Mouse (Mus musculus) limb, embryonic 10.5 days (tissue): ENCODE results near the gene Tmem135. TPM values are rescaled to one million over a fixed set of nuclear protein-coding genes. Genes with fewer than 3 reads are reported as not detected.

Experiments
- DNase-seq: peaks from one replicate; pipeline ENCODE4 v3.0.0-alpha.2; 2017; ENCODE audit warnings: low spot score
- H3K27ac ChIP-seq: fragments of 300-500 bp; sonication (generic); 2 replicates; pipeline ENCODE4 v1.5.1; 2016; ENCODE audit warnings: mild to moderate bottlenecking
- H3K27me3 ChIP-seq: fragments of 300-500 bp; sonication (generic); 2 replicates; pipeline ENCODE4 v1.6.1; 2016; ENCODE audit warnings: low read depth, mild to moderate bottlenecking; ENCODE audit not compliant: poor library complexity, severe bottlenecking
- H3K36me3 ChIP-seq: fragments of 300-500 bp; sonication (generic); 2 replicates; pipeline ENCODE4 v1.6.1; 2016; ENCODE audit warnings: mild to moderate bottlenecking, moderate library complexity
- H3K4me1 ChIP-seq: fragments of 300-500 bp; sonication (generic); 2 replicates; pipeline ENCODE4 v1.6.1; 2016
- H3K4me3 ChIP-seq: fragments of 300-500 bp; sonication (generic); 2 replicates; pipeline ENCODE4 v1.5.1; 2016; ENCODE audit warnings: mild to moderate bottlenecking, moderate library complexity
- H3K9me3 ChIP-seq: fragments of 300-500 bp; sonication (generic); replicated peaks from 2 replicates; pipeline ENCODE4 v1.6.1; 2016; ENCODE audit warnings: mild to moderate bottlenecking
- WGBS: fragments of 180-500 bp; shearing (Covaris S2); methylation state at CpG from one replicate; pipeline ENCODE4 v1.1.7; 2016; 5-methylcytosine and 5-hydroxymethylcytosine counted together
- polyA plus RNA-seq: library from polyadenylated mRNA; unstranded; fragments of >200 nt; fragmentation: Nextera tagmentation; extraction: Ambion mirVana; gene quantifications from 2 replicates; pipeline ENCODE4 v1.2.1, GENCODE M21; 2016

The Tmem135 gene
- polyA plus RNA-seq, 1 experiment from 2014 or later: 16.1 TPM

DNA sequence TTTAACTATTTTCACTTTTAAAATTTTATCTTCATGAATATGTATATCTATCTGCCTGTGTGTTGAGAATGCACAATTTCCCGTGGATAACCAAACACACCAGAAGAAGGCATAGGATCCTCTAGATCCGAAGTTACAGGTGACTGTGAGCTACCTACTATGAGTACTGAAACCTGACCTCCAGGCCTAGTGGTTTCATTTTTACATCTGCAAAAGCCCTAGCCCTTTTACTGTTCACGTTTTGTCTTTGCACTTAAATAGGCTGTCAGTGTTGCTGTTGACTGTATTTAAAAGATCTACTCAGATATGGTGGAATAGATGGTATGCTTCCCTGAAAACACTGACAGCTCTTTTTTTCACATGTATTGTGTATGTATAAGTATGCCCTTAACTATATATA, 197.9 kb downstream of the Tmem135 start:
- Histone ChIP-seq H3K27ac (no peak overlapping the region), H3K9me3 (no peaks in the 10 kb centered on the region), H3K36me3 (no peaks in the 10 kb centered on the region), H3K4me1 (peaks cover 10% of the 10 kb centered on the region), H3K27me3 (no peaks in the 10 kb centered on the region), H3K4me3 (no peak overlapping the region)
- WGBS: 88% methylated on average over 3 of the region's 3 CpGs
- DNase-seq: no peak

DNA sequence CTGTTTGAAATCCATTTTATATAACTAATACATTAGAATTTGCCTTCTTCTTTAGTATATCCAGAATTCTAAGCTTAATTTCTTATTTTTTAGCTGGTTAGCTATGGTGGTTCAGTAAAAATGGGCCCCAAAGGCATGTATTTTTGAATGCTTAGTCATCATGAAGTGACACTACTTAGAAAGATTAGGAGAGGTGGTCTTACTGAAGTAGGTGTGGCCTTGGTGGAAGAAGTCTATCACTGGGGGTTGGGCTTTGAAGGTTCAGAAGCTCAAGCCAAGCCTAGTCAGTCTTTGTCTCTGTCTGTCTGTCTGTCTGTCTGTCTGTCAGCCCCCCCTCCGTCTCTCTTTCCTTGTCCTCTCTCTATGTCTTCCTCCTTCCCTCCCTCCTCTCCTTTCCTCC, 198.6 kb downstream of the Tmem135 start:
- no peaks in the 10 kb centered on the region for H3K36me3 ChIP-seq
- WGBS: 95% methylated on average over 1 of the region's 1 CpGs
- peaks cover 6% of the 10 kb centered on the region for H3K4me1 ChIP-seq
- H3K27ac ChIP-seq: no peak overlapping the region
- DNase-seq: no peak
- H3K9me3 ChIP-seq: no peaks in the 10 kb centered on the region
- H3K27me3 ChIP-seq: no peaks in the 10 kb centered on the region
- H3K4me3 ChIP-seq: no peak overlapping the region

DNA sequence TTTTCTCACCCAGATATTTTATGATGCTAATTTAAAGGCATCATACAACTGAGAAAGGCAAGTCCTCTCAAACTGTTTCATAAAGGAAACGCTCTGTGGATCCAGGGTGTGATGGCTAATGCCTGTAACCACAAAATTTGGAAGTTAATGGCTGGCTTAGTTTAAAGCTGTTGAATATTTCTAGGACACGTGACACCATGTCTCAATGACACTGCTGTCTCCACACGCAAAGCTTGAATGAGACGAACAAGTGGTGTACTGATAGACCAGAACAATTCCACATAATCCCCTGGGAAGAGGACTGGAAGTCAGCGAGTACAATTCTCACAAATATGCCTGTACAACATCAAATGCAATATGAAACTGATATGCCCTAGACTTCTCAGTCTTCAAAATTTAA, 200.9 kb downstream of the Tmem135 start:
- 89% methylated on average over 5 of the region's 5 CpGs for WGBS

DNA sequence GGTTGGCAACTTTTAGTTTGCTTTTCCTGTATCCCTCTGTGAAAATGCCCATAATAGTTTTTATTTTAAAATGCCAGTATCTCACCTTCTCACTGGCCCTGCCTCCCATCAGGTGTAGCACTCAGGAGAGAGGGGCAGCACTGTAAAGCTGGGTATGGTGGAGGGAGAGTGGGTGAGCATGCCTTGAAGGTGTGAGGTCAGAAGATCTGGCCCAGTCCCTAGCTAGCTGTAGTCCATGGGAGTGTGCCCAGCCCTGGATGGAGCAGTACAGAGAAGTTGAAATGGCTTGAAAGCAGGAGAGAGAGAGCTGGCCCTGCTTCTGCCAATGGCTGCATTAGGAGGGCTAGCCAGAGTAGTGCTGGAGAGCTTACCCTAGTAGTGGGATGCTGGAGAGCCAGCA, 202.1 kb downstream of the Tmem135 start:
- DNase-seq: no peak
- Histone ChIP-seq H3K4me3 (no peak overlapping the region), H3K36me3 (no peaks in the 10 kb centered on the region), H3K4me1 (peaks cover 3% of the 10 kb centered on the region; the same call in 1 of the 2 replicates), H3K27ac (no peak overlapping the region), H3K9me3 (no peaks in the 10 kb centered on the region), H3K27me3 (no peaks in the 10 kb centered on the region)

More for the DNA sequence above, 200.9 kb downstream of the Tmem135 start:
- no peaks in the 10 kb centered on the region for H3K9me3 ChIP-seq
- no peak for DNase-seq
- no peaks in the 10 kb centered on the region for H3K27me3 ChIP-seq
- no peaks in the 10 kb centered on the region for H3K36me3 ChIP-seq
- no peak overlapping the region for H3K27ac ChIP-seq
- H3K4me1 ChIP-seq: peaks cover 3% of the 10 kb centered on the region; the same call in 1 of the 2 replicates
- H3K4me3 ChIP-seq: no peak overlapping the region

DNA sequence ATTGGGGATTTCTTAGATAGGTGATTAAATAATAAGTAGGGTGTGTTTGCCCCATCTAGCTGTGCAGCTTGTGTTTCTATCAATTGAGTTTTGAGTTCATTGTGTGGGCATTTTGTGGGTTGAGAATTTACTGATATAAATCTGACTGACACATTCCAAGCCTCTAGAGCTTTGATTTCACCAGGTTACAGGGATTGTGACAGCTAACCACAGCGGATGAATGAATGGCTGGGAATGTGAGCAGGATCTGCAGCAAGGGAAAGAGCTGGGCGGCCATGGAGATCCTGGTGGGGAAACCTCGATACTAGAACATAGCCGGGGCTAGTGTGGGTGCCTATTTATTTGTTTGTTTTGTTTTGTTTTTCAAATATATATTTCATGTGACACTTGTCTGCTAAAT, 205.5 kb downstream of the Tmem135 start:
- no peak overlapping the region for H3K27ac ChIP-seq
- WGBS: 85% methylated on average over 4 of the region's 4 CpGs
- H3K9me3 ChIP-seq: no peaks in the 10 kb centered on the region
- H3K36me3 ChIP-seq: no peaks in the 10 kb centered on the region
- no peaks in the 10 kb centered on the region for H3K27me3 ChIP-seq
- H3K4me1 ChIP-seq: no peaks in the 10 kb centered on the region
- no peak overlapping the region for H3K4me3 ChIP-seq
- DNase-seq: no peak

DNA sequence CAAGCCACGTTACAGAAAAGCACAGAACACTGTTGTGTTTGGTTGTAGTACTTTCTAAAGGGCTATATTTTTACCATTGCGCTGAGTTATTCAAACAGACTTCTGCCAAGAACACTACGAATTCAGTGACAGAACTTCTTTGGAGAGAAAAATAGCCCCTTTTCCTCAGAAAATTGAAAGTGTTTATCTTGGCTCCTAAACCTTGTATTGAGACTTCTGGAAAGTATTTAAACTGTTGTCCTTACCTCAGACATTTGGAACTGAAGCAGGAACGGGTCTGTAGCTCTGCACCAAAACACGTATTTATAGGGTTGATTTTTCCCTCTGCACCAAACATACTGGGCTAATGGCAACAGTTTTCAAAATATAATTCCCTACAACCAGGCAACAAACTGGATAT, 210.6 kb downstream of the Tmem135 start:
- Histone ChIP-seq H3K27ac (no peak overlapping the region), H3K9me3 (no peaks in the 10 kb centered on the region), H3K36me3 (no peaks in the 10 kb centered on the region), H3K27me3 (no peaks in the 10 kb centered on the region), H3K4me1 (no peaks in the 10 kb centered on the region), H3K4me3 (no peak overlapping the region)
- 89% methylated on average over 5 of the region's 5 CpGs for WGBS
- DNase-seq: no peak

DNA sequence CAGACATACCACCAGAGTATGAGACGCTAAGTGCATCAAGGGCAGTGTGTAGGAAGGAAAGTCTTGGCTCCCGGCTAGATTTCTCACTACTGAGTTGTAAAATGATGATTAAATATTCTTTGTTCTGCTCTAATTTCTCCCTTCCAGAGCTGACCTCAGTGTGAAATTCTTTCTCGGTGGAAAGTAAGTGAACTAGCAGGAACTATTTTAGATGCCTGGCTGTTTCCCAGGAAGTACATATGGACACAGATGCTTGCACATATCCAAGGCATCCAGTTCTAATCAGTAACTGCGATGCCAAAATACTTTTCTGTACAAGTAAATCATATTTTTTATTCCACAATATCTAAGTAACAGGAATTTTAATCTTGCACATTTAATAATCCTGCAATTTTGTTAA, 220.1 kb downstream of the Tmem135 start:
- DNase-seq: no peak
- Histone ChIP-seq H3K27ac (no peak overlapping the region), H3K27me3 (no peaks in the 10 kb centered on the region), H3K9me3 (no peaks in the 10 kb centered on the region), H3K4me3 (no peak overlapping the region), H3K36me3 (no peaks in the 10 kb centered on the region), H3K4me1 (no peaks in the 10 kb centered on the region)
- WGBS: 87% methylated on average over 4 of the region's 4 CpGs

DNA sequence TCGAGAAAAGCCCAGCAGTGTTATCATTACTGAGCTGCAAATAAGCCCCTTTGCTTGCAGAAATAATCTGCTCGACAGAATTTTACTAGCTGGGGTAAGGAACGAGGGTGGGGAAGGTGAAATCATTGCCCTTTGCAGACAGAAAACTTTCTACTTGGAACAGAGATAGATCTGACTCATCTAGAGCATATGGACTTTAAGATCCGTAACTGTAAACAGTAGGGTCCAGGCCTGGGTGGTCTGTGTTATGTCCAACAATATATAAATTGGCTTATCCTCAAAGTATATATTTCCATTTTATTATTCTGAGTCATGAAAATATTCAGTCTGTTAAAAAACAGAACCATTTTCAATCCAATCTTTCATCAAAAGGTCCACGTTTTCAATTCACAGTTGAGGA, 221.1 kb downstream of the Tmem135 start:
- 89% methylated on average over 5 of the region's 5 CpGs for WGBS
- H3K9me3 ChIP-seq: no peaks in the 10 kb centered on the region
- no peaks in the 10 kb centered on the region for H3K4me1 ChIP-seq
- no peak for DNase-seq
- no peak overlapping the region for H3K27ac ChIP-seq
- H3K27me3 ChIP-seq: no peaks in the 10 kb centered on the region
- H3K36me3 ChIP-seq: no peaks in the 10 kb centered on the region
- H3K4me3 ChIP-seq: no peak overlapping the region

DNA sequence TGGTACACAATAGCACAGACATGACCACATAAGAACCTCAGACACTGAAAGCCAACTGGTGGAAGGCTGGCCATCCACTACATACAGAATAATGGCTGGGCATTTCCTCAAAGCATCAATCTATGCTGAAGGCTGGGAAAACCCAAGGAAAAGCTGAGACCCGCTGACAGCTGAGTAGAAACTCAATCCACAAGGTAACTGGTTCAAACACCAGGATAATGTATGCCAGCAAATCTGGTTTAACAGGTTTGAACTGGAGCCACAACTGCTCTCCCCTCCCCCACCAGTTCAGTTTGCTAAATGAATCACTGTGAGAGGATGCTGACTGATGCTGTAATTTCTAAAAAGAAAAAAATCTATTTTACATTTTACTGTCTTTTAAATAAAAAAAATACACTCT, 222.7 kb downstream of the Tmem135 start:
- Histone ChIP-seq H3K36me3 (no peaks in the 10 kb centered on the region), H3K4me3 (no peak overlapping the region), H3K27ac (no peak overlapping the region), H3K9me3 (no peaks in the 10 kb centered on the region), H3K4me1 (no peaks in the 10 kb centered on the region), H3K27me3 (no peaks in the 10 kb centered on the region)
- DNase-seq: no peak
- WGBS: 38% methylated on average over 1 of the region's 1 CpGs

DNA sequence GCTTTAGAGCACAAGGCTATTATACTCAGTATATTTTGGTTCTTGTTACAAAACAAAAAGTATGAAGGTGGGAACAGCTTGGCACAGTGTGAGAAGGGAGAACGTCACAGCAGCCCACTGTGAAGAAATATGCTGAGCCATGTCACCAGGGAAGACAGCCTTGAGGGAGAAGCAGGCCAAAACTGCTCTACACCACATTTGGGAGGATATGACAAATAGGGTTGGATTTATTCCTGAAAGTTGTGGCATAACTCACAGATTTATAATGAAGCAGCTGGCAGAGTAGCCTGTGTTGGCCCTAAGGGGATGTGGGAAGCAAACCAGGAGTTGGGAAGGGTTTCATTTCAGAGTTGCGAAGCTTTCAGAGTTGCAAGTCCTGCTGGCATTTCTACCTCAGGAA, 225.4 kb downstream of the Tmem135 start:
- 90% methylated on average over 2 of the region's 2 CpGs for WGBS
- Histone ChIP-seq H3K9me3 (no peaks in the 10 kb centered on the region), H3K27ac (no peak overlapping the region), H3K4me1 (no peaks in the 10 kb centered on the region), H3K36me3 (no peaks in the 10 kb centered on the region), H3K4me3 (no peak overlapping the region), H3K27me3 (no peaks in the 10 kb centered on the region)
- DNase-seq: no peak

DNA sequence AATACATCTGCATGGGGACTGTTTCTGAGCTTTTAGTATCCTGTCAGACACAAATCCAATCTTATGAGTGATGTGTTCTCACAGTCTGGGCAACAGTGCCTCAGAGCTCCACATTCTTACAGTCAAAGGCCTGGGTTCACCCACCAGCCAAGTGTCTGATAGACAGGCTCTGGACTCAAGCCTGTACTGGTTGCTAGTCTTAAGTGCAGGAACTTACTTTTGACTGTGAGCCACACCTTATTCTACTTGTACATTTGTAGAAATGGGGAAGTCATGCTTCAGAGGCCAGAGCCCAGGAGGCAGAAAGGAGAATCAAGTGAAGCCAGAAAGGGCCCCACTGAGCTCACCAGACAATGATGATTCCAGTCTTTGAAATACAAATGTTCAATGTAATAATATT, 226.1 kb downstream of the Tmem135 start:
- DNase-seq: no peak
- Histone ChIP-seq H3K4me1 (no peaks in the 10 kb centered on the region), H3K27ac (no peak overlapping the region), H3K9me3 (no peaks in the 10 kb centered on the region), H3K27me3 (no peaks in the 10 kb centered on the region), H3K36me3 (no peaks in the 10 kb centered on the region), H3K4me3 (no peak overlapping the region)

DNA sequence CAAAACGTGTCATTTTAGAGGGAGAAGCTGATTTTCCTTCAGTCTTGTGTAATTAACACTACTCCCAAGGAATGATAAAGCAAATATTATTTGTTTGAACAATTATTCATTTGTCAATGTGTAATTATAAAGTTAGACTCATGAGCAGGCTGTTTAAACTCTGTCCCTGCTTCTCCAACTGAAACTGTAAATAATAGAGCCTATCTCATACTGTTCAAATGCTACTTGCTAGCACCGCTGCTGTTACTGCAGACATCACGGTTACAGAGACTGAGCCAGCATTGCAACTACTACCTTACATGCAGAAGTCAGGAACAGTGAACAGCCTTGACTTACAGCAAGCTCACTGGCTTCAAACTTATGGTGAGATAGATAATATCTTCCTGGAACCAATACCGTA, 229.6 kb downstream of the Tmem135 start:
- Histone ChIP-seq H3K36me3 (no peaks in the 10 kb centered on the region), H3K27me3 (no peaks in the 10 kb centered on the region), H3K4me1 (no peaks in the 10 kb centered on the region), H3K27ac (no peak overlapping the region), H3K9me3 (no peaks in the 10 kb centered on the region), H3K4me3 (no peak overlapping the region)
- 94% methylated on average over 4 of the region's 4 CpGs for WGBS
- no peak for DNase-seq

DNA sequence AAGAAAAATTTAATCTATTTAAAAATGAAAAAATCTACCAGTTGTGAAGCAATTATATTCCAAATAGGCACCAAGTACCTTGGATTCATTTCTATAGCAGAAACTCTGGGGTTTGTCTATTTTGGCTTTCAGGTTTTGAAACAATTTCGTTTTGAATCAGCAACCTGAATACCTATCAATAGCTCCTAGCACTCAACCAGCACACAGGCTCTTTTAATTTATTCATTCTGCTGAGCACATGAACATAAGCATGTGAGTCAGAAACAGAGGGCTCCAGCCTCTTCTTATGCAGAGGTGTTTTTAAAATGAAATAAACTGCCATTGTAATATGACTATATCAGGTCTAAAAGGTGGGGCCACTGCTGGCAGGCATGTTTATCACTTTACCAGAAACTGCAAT, 231.0 kb downstream of the Tmem135 start:
- WGBS: 85% methylated on average over 1 of the region's 1 CpGs
- H3K4me3 ChIP-seq: no peak overlapping the region
- H3K36me3 ChIP-seq: no peaks in the 10 kb centered on the region
- no peaks in the 10 kb centered on the region for H3K27me3 ChIP-seq
- DNase-seq: no peak
- H3K4me1 ChIP-seq: no peaks in the 10 kb centered on the region
- H3K9me3 ChIP-seq: no peaks in the 10 kb centered on the region
- no peak overlapping the region for H3K27ac ChIP-seq

DNA sequence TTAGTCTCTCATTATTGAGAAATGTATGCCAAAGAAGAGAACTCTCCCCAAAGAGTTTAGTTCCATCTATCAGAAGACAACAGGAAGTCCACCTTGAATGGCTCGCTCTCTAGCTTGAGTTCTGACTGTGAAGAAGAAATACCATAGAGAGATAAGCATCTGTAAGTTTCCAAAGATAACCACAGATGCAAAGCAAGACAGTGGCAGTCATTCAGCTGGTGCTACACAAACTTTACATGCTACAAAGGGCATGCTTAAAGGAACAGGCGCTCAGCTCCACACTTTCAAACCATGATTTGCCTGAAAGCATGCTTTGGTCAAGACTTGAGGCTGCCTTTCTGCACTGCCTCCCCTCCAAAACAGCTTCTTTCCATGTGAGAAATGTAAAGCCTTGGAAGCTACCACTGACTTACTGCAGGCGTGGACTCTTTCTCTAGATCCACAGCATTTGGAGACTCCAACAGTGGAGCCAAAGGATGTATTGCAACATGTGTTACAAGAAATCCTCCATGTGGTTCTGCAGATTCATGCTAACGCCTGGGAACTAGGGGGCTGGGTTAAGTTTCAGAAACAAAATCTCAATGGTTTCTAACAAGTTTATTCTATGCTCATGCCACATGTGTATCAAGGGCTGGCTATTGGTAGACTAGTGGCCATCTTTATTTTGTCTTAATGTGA, 232.1 kb downstream of the Tmem135 start:
- no peaks in the 10 kb centered on the region for H3K36me3 ChIP-seq
- no peaks in the 10 kb centered on the region for H3K27me3 ChIP-seq
- WGBS: 87% methylated on average over 4 of the region's 4 CpGs
- no peak for DNase-seq
- no peaks in the 10 kb centered on the region for H3K9me3 ChIP-seq
- no peaks in the 10 kb centered on the region for H3K4me1 ChIP-seq
- H3K4me3 ChIP-seq: no peak overlapping the region
- H3K27ac ChIP-seq: no peak overlapping the region
